Mouse (Mus musculus) lung, postnatal 0 days (tissue): ENCODE results near the gene Gclc.

Source experiments
- CTCF ChIP-seq: IDR thresholded peaks from 2 replicates; pipeline ENCODE4 v1.5.1; 2016; ENCODE audit warnings: antibody characterized with exemption, mild to moderate bottlenecking
- EP300 ChIP-seq: IDR thresholded peaks from 2 replicates; pipeline ENCODE4 v1.6.1; 2016; ENCODE audit warnings: antibody characterized with exemption, mild to moderate bottlenecking, control low read depth

GRCm38 (mm10) chr9:77825380-77825961, 71.1 kb downstream of the Gclc start:
- TF ChIP-seq CTCF (no peak), EP300 (no peak)
